Mouse (Mus musculus) lung, postnatal 0 days (tissue): Measurements from ENCODE around the gene Abl1. TPM values are rescaled to one million over a fixed set of nuclear protein-coding genes. Genes with fewer than 3 reads are reported as not detected.
A peak's percentile ranks its signal among the peaks of the same experiment; 100 is the strongest.

Experiments used
- ATAC-seq: fragments of 200-750 bp; cut with Nextera tagmentation; 2 replicates; pipeline ENCODE4 v1.8.0; 2017; ENCODE audit warnings: moderate library complexity
- DNase-seq: peaks from one replicate; pipeline ENCODE4 v3.0.0-alpha.2; 2016; ENCODE audit warnings: low spot score
- H3K27ac ChIP-seq: fragments of 300-500 bp; sonication (generic); 2 replicates; pipeline ENCODE4 v1.5.1; 2014; ENCODE audit warnings: antibody characterized with exemption, mild to moderate bottlenecking, low read length, mixed read lengths
- H3K27me3 ChIP-seq: fragments of 300-500 bp; sonication (generic); replicated peaks from 2 replicates; pipeline ENCODE4 v1.6.1; 2014; ENCODE audit warnings: low read length, mixed read lengths; ENCODE audit not compliant: insufficient read depth
- H3K36me3 ChIP-seq: fragments of 300-500 bp; sonication (generic); 2 replicates; pipeline ENCODE4 v1.6.1; 2014; ENCODE audit warnings: low read length, mixed read lengths; ENCODE audit not compliant: insufficient read depth
- H3K4me1 ChIP-seq: fragments of 300-500 bp; sonication (generic); 2 replicates; pipeline ENCODE4 v1.6.1; 2014; ENCODE audit warnings: antibody characterized with exemption, low read depth, low read length, mixed read lengths; ENCODE audit not compliant: insufficient read depth
- H3K4me2 ChIP-seq: fragments of 300-500 bp; sonication (generic); replicated peaks from 2 replicates; pipeline ENCODE4 v1.6.1; 2014; ENCODE audit warnings: low read depth, mild to moderate bottlenecking, low read length, moderate library complexity, mixed read lengths
- H3K4me3 ChIP-seq: fragments of 300-500 bp; sonication (generic); 2 replicates; pipeline ENCODE4 v1.5.1; 2014; ENCODE audit warnings: low read depth, low read length
- H3K9ac ChIP-seq: fragments of 300-500 bp; sonication (generic); replicated peaks from 2 replicates; pipeline ENCODE4 v1.6.1; 2014; ENCODE audit warnings: low read depth, mild to moderate bottlenecking
- H3K9me3 ChIP-seq: fragments of 300-500 bp; sonication (generic); 2 replicates; pipeline ENCODE4 v1.6.1; 2016; ENCODE audit warnings: low read length, mixed read lengths
- CTCF ChIP-seq: IDR thresholded peaks from 2 replicates; pipeline ENCODE4 v1.5.1; 2016; ENCODE audit warnings: antibody characterized with exemption, mild to moderate bottlenecking
- EP300 ChIP-seq: IDR thresholded peaks from 2 replicates; pipeline ENCODE4 v1.6.1; 2016; ENCODE audit warnings: antibody characterized with exemption, mild to moderate bottlenecking, control low read depth
- WGBS: fragments of 180-500 bp; shearing (Covaris S2); extraction: QIAGEN DNeasy Blood & Tissue Kit; methylation state at CpG from one replicate; pipeline ENCODE4 v1.1.7; 2014; 5-methylcytosine and 5-hydroxymethylcytosine counted together
- polyA plus RNA-seq: library from polyadenylated mRNA; unstranded; fragments of >200 nt; fragmentation: Nextera tagmentation; extraction: Ambion mirVana; gene quantifications from 2 replicates; pipeline ENCODE4 v1.2.1, GENCODE M21; 2015

Gene Abl1
- polyA plus RNA-seq, 1 experiment from 2014 or later, result 16.3 TPM

GRCm38 (mm10) chr2:31641508-31641830 lies 46.7 kb upstream of the Abl1 start:
- peaks cover 81% of the 10 kb centered on the region for H3K27me3 ChIP-seq
- no peak for ATAC-seq
- no peak overlapping the region for H3K27ac ChIP-seq
- no peak overlapping the region for H3K4me2 ChIP-seq
- H3K4me3 ChIP-seq, result no peak overlapping the region; the same call in 1 of the 2 replicates
- no peak overlapping the region for H3K9ac ChIP-seq
- DNase-seq, result no peak
- H3K9me3 ChIP-seq, result no peaks in the 10 kb centered on the region
- TF ChIP-seq EP300 (no peak), CTCF (no peak)
- H3K4me1 ChIP-seq, result no peaks in the 10 kb centered on the region
- WGBS, result 2% methylated on average over 11 of the region's 11 CpGs
- H3K36me3 ChIP-seq, result no peaks in the 10 kb centered on the region

DNA sequence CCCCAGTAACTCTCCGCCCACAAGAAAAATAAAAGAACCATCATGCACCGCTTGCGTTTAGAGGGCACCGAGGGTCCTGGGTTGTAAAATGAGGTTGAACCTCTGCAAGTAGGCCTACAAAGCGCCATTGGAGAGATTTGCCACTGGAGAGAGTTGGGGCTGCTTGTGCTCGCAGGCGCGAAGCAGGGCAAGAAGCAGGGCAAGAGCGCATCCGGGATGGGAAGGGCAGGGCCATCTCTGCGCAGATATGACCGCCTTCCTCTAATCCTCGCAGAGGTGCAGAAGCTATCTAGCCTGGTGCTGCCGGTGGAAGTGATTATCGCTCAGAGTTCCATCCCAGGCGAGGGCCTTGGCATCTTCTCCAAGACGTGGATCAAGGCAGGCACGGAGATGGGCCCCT lies 46.2 kb upstream of the Abl1 start:
- H3K36me3 ChIP-seq, result no peaks in the 10 kb centered on the region
- H3K9me3 ChIP-seq, result no peaks in the 10 kb centered on the region
- no peak for ATAC-seq
- DNase-seq, result no peak
- 3% methylated on average over 18 of the region's 18 CpGs for whole genome bisulfite sequencing
- no peak overlapping the region for H3K27ac ChIP-seq
- H3K4me1 ChIP-seq, result no peaks in the 10 kb centered on the region
- no peak overlapping the region for H3K4me3 ChIP-seq
- TF ChIP-seq EP300 (no peak), CTCF (no peak)
- no peak overlapping the region for H3K9ac ChIP-seq
- no peak overlapping the region for H3K4me2 ChIP-seq
- H3K27me3 ChIP-seq, result peaks cover 82% of the 10 kb centered on the region

DNA sequence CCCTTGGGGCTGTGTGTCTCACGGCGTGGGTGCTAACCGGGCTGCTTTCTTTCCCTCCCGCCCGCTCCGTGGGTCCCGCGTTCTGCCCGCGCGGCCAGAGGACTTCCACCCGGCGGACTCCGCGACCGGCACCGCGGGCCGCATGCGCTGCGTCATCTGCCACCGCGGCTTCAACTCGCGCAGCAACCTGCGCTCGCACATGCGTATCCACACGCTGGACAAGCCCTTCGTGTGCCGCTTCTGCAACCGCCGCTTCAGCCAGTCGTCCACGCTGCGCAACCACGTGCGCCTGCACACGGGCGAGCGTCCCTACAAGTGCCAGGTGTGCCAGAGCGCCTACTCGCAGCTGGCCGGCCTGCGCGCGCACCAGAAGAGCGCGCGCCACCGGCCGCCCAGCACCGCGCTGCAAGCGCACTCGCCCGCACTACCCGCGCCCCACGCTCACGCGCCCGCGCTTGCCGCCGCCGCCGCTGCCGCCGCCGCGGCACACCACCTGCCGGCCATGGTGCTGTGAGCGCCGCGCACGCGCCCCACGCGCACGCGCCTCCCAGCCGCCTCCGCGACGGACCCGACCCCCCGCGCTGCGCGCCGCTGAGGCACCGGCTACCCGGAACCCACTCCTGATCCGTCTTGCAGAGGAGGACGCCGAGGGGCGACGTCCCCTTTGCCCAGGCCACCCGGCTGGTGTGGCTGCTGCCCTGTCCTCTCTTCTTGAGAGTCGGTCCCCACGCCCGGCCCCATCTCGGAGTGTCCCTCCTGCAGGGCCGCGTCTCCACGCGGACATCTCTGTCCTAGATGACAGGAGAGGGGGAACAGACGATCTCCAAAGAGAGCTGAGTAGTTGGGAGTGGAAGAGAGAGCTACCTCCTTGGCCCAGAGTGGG lies 34.0 kb upstream of the Abl1 start:
- no peaks in the 10 kb centered on the region for H3K9me3 ChIP-seq
- H3K27me3 ChIP-seq, result peaks cover 41% of the 10 kb centered on the region
- H3K36me3 ChIP-seq, result no peaks in the 10 kb centered on the region
- TF ChIP-seq EP300 (no peak), CTCF (no peak)
- H3K4me3 ChIP-seq, result peak overlapping the region; percentile 35
- H3K4me1 ChIP-seq, result no peaks in the 10 kb centered on the region
- H3K4me2 ChIP-seq, result peak overlapping the region; percentile 73
- DNase-seq, result no peak
- 0 out of 2 replicates have a peak, but pooled peaks have one; percentile 16 for ATAC-seq
- no peak overlapping the region for H3K9ac ChIP-seq
- no peak overlapping the region for H3K27ac ChIP-seq
- 1% methylated on average over 90 of the region's 109 CpGs for WGBS

GRCm38 (mm10) chr2:31654854-31655559 lies 33.2 kb upstream of the Abl1 start:
- H3K9ac ChIP-seq, result no peak overlapping the region
- 4% methylated on average over 22 of the region's 22 CpGs for WGBS
- no peak overlapping the region for H3K27ac ChIP-seq
- H3K36me3 ChIP-seq, result no peaks in the 10 kb centered on the region
- H3K27me3 ChIP-seq, result peaks cover 33% of the 10 kb centered on the region
- no peak overlapping the region for H3K4me2 ChIP-seq
- no peak for ATAC-seq
- peak; percentile 50 for DNase-seq
- TF ChIP-seq EP300 (no peak), CTCF (peak; percentile 65)
- H3K9me3 ChIP-seq, result no peaks in the 10 kb centered on the region
- no peaks in the 10 kb centered on the region for H3K4me1 ChIP-seq
- H3K4me3 ChIP-seq, result no peak overlapping the region

GRCm38 (mm10) chr2:31656374-31656773 lies 31.8 kb upstream of the Abl1 start:
- Histone ChIP-seq H3K36me3 (no peaks in the 10 kb centered on the region), H3K4me3 (no peak overlapping the region), H3K9ac (no peak overlapping the region), H3K27ac (no peak overlapping the region), H3K4me1 (no peaks in the 10 kb centered on the region), H3K4me2 (no peak overlapping the region), H3K9me3 (no peaks in the 10 kb centered on the region), H3K27me3 (peaks cover 29% of the 10 kb centered on the region)
- no peak for DNase-seq
- 75% methylated on average over 7 of the region's 7 CpGs for WGBS
- no peak for ATAC-seq
- no peak for TF ChIP-seq EP300

GRCm38 (mm10) chr2:31662939-31663803 lies 25.0 kb upstream of the Abl1 start:
- H3K4me3 ChIP-seq, result no peak overlapping the region
- ATAC-seq (peak; percentile 47), DNase-seq (peak; percentile 53)
- H3K4me2 ChIP-seq, result no peak overlapping the region
- no peaks in the 10 kb centered on the region for H3K4me1 ChIP-seq
- H3K9ac ChIP-seq, result no peak overlapping the region
- no peak overlapping the region for H3K27ac ChIP-seq
- H3K9me3 ChIP-seq, result no peaks in the 10 kb centered on the region
- H3K27me3 ChIP-seq, result no peaks in the 10 kb centered on the region
- no peaks in the 10 kb centered on the region for H3K36me3 ChIP-seq
- WGBS, result 47% methylated on average over 8 of the region's 8 CpGs
- TF ChIP-seq CTCF (no peak), EP300 (no peak)
